Mouse (Mus musculus) embryonic facial prominence, embryonic 11.5 days (tissue): ENCODE measurements around the gene Cyth2. TPM values are rescaled to one million over a fixed set of nuclear protein-coding genes. Genes with fewer than 3 reads are reported as not detected.
A peak's percentile ranks its signal among the peaks of the same experiment; 100 is the strongest.

Experiments used
- ATAC-seq: fragments of 200-750 bp; cut with Nextera tagmentation; replicated peaks from 2 replicates; pipeline ENCODE4 v1.8.0; 2017; ENCODE audit warnings: low read depth; ENCODE audit not compliant: insufficient number of reproducible peaks, low FRiP score, low TSS enrichment
- DNase-seq: peaks from one replicate; pipeline ENCODE4 v3.0.0-alpha.2; 2015; ENCODE audit warnings: low spot score
- H3K27ac ChIP-seq: fragments of 300-500 bp; sonication (generic); replicated peaks from 2 replicates; pipeline ENCODE4 v1.5.1; 2014; ENCODE audit warnings: mild to moderate bottlenecking, low read depth, low read length, control low read depth
- H3K27me3 ChIP-seq: fragments of 300-500 bp; sonication (generic); 2 replicates; pipeline ENCODE4 v1.6.1; 2014; ENCODE audit warnings: mild to moderate bottlenecking, low read length, moderate library complexity, mixed read lengths; ENCODE audit not compliant: control insufficient read depth, insufficient read depth
- H3K36me3 ChIP-seq: fragments of 300-500 bp; sonication (generic); replicated peaks from 2 replicates; pipeline ENCODE4 v1.6.1; 2014; ENCODE audit warnings: low read depth, mild to moderate bottlenecking, low read length, moderate library complexity, mixed read lengths; ENCODE audit not compliant: control insufficient read depth, insufficient read depth
- H3K4me1 ChIP-seq: fragments of 300-500 bp; sonication (generic); 2 replicates; pipeline ENCODE4 v1.6.1; 2014; ENCODE audit warnings: low read length, mixed read lengths; ENCODE audit not compliant: control insufficient read depth, insufficient read depth
- H3K4me2 ChIP-seq: fragments of 300-500 bp; sonication (generic); 2 replicates; pipeline ENCODE4 v1.6.1; 2014; ENCODE audit warnings: low read depth, mild to moderate bottlenecking, control low read depth, low read length, moderate library complexity
- H3K4me3 ChIP-seq: fragments of 300-500 bp; sonication (generic); 2 replicates; pipeline ENCODE4 v1.5.1; 2014; ENCODE audit warnings: low read depth, low read length, control low read depth
- H3K9ac ChIP-seq: fragments of 300-500 bp; sonication (generic); replicated peaks from 2 replicates; pipeline ENCODE4 v1.6.1; 2014; ENCODE audit warnings: mild to moderate bottlenecking, control low read depth, low read length
- H3K9me3 ChIP-seq: fragments of 300-500 bp; sonication (generic); replicated peaks from 2 replicates; pipeline ENCODE4 v1.6.1; 2016; ENCODE audit warnings: mild to moderate bottlenecking, low read length, inconsistent platforms, mixed read lengths; ENCODE audit not compliant: control insufficient read depth
- WGBS: fragments of 180-500 bp; shearing (Covaris S2); extraction: QIAGEN DNeasy Blood & Tissue Kit; methylation state at CpG from one replicate; pipeline ENCODE4 v1.1.7; 2014; 5-methylcytosine and 5-hydroxymethylcytosine counted together
- polyA plus RNA-seq: library from polyadenylated mRNA; unstranded; fragments of >200 nt; fragmentation: Nextera tagmentation; extraction: Ambion mirVana; gene quantifications from 2 replicates; pipeline ENCODE4 v1.2.1, GENCODE M21; 2014

Cyth2 gene
- polyA plus RNA-seq, 1 experiment from 2014 or later: 170 TPM

DNA sequence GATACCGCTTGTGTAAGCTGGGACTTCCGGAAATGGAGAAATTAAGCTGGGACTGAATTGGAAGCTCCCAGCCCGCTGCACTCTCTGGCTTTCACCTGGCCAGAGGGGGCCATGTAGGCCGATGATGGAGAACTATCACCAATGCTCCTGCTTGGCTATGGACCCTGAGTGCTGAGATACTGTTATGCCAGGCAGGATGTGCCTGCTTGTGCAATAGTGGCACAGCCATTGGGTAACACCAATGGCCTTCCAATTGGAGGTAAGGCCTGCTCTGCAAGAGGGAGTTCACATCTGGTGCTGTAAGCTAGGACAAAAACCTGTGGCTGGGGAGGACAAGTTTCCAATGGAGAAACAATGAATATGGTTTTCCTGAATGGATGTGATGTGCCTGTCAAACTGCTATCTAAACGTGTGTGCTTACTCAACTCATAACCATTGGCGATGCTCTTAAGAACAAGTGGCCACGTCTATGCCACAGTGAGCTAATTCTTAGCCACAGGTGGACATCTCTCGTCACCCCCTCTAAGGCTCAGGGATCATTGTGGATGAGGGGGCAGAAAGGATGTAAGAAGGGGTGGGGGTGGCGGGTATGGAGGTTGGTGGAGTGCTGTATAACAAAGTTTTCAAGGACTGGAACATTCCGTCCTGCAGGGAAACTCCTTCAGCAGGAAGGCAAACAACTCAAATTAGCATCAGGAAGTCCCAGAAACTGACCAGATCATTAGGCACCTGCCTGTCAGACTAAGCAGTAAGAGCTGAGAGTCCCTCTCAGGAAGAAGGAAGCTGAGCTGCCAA, 28.8 kb upstream of the Cyth2 start:
- ATAC-seq: no peak
- Histone ChIP-seq H3K4me1 (no peaks in the 10 kb centered on the region), H3K36me3 (no peaks in the 10 kb centered on the region)

DNA sequence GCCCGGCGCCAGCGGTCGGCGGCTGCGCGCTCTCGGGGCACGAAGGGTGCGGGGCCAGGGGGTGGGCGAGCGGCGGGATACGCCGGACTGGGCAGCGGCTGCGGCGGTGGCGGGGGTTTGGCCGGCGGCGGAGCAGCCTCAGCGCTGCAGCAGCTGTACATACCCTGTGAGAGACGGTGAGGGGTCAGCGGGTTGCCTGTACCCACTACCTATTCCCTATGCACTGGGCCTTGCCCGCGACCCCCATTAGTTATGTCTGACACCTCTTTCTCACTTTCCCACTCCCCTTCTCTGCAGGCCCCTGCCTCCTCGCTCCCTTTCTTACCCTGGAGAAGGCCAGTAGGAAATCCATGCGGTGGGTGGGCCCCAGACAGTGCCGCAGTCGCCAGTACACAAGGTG, 19.5 kb upstream of the Cyth2 start:
- Histone ChIP-seq H3K4me2 (peak overlapping the region; percentile 50), H3K9ac (no peak overlapping the region; the same call in 1 of the 2 replicates), H3K4me1 (peaks cover 5% of the 10 kb centered on the region; the same call in 1 of the 2 replicates), H3K4me3 (peak overlapping the region; percentile 33), H3K9me3 (no peaks in the 10 kb centered on the region), H3K27me3 (peaks cover 41% of the 10 kb centered on the region), H3K27ac (no peak overlapping the region), H3K36me3 (no peaks in the 10 kb centered on the region)
- DNase-seq (no peak), ATAC-seq (0 out of 2 replicates have a peak, but pooled peaks have one; percentile 6)
- WGBS: 2% methylated on average over 22 of the region's 31 CpGs

More for the DNA sequence above, 28.8 kb upstream of the Cyth2 start:
- no peak overlapping the region for H3K4me3 ChIP-seq
- DNase-seq: no peak
- no peak overlapping the region for H3K4me2 ChIP-seq
- no peaks in the 10 kb centered on the region for H3K9me3 ChIP-seq
- WGBS: 87% methylated on average over 10 of the region's 10 CpGs
- H3K27me3 ChIP-seq: no peaks in the 10 kb centered on the region
- H3K9ac ChIP-seq: no peak overlapping the region
- no peak overlapping the region for H3K27ac ChIP-seq

DNA sequence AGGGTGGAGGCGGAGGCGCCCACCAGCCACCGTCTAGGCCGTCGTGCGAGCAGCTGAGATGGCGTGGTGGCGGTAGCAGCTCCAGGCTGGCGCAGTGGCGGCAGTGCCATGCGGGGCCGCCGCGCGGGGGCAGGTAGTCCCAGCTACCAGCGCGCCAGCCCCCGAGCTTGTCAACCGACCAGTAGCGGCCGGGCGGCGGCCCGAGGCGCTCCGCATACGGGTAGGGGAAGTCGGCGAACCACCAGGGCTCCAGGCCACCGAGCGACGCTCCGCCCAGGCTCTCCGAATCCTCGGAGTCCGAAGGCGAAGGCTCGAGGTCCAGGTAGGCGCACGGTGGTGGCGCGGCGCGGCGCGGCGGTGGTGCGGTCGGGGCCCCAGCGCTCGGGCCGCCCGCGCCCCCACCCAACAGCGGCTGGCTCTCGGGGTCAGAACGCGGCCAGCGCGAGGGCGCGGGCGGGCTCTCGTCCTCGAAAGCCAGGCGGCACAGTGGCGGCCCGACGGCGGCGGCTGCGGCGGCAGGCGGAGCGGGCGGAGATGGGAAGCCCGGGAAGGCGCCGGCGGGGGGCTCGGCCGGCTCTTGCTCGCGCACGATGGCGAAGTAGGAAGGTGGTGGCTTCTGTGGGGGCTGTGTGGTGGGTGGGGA, 18.9 kb upstream of the Cyth2 start:
- Histone ChIP-seq H3K9ac (peak overlapping the region; percentile 18; the same call in 1 of the 2 replicates), H3K36me3 (no peaks in the 10 kb centered on the region), H3K27ac (no peak overlapping the region), H3K4me3 (peak overlapping the region; percentile 33), H3K4me1 (peaks cover 5% of the 10 kb centered on the region; the same call in 1 of the 2 replicates), H3K27me3 (peaks cover 41% of the 10 kb centered on the region), H3K4me2 (peak overlapping the region; percentile 50), H3K9me3 (no peaks in the 10 kb centered on the region)
- 2% methylated on average over 49 of the region's 86 CpGs for WGBS
- DNase-seq: peak; percentile 27
- no peak for ATAC-seq

DNA sequence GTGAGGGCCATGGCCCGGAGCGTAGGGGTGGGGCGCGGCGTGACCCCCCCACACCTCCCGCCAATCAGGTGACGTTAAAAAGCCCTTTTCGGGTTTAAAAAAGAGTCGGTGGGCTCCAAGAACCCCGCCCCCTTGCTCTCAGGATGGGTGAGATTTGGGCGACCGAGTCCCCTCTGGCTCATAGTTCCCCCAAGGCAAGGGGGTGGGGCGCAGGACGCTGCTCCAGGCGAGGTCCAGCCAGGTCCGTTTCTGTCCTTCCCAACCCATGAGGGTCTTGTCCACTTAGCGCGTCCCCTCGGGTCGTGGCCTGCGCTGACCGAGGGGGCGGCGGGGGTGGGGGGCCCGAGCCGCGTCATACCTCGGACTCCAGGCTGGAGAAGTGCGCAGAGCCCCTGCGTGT, 18.0 kb upstream of the Cyth2 start:
- Histone ChIP-seq H3K27me3 (peaks cover 41% of the 10 kb centered on the region), H3K4me1 (peaks cover 5% of the 10 kb centered on the region; the same call in 1 of the 2 replicates), H3K27ac (no peak overlapping the region), H3K4me3 (peak overlapping the region; percentile 33), H3K36me3 (peaks cover 5% of the 10 kb centered on the region; the same call in 1 of the 2 replicates), H3K9me3 (no peaks in the 10 kb centered on the region), H3K9ac (no peak overlapping the region), H3K4me2 (peak overlapping the region; percentile 50)
- ATAC-seq: no peak
- WGBS: 8% methylated on average over 30 of the region's 30 CpGs
- no peak for DNase-seq

DNA sequence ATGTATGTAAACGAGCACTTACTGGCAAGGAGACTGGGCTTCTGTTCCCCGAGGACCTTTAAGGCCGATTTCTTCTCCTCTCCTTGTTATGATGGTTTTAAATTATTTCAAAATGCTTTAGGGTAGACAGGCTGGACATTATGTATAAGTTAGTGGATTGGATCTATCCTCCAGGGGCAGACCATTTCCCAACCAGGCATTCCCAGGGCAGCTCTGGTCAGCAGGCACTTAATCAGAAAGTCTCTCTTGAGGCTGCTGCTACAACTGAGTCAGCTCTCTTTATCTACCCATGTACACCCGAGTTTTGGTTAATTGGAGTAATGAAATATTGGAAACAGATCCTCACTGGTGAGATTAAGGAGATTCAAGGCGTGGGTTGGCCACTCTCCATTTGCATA, 16.7 kb upstream of the Cyth2 start:
- ATAC-seq: no peak
- peaks cover 41% of the 10 kb centered on the region for H3K27me3 ChIP-seq
- no peak overlapping the region for H3K27ac ChIP-seq

DNA sequence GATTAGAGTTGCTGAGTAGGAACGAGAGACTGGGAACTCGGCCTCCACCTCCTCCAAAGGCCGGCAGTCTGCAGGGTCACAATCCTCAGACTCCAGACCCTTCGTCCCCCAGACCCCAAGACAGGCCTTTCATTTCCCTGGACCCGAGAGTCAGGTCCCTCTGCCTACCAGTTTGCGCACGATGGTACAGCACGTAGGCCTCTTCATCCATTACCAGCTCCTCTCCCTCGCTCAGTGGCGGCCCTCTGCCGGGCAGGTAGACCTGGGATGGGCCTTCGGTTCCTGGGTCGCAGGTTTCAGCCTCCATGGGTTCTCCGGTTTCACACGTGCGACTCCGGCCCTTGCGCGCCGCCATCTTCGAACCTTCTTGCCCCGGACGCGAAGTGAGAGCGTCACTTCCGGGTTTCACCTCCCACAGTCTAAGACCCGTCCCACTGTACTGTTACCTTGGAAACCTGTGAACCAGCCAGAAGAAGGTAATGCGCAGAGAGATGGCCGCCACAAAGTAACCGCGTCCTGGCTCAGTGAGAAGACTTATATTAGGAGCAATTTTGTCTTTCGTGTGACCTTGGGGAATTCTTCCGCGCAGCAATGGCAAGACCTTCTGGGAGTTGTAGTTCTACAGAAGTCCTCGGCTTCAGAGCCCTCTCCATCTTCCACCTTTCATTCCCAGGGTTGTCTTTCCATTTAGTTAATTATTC, 16.2 kb upstream of the Cyth2 start, which contains the start of gene Grwd1:
Gene Grwd1 (minus strand): TSS at position 518 of the 701 bp plus-strand sequence.
- Histone ChIP-seq H3K4me1 (peaks cover 5% of the 10 kb centered on the region; the same call in 1 of the 2 replicates), H3K27me3 (peaks cover 41% of the 10 kb centered on the region), H3K9me3 (no peaks in the 10 kb centered on the region), H3K9ac (peak within 1 kb of the TSS; percentile 79), H3K4me2 (peak within 1 kb of the TSS; percentile 61), H3K27ac (no peak within 1 kb of the TSS; the same call in 1 of the 2 replicates), H3K4me3 (peak within 1 kb of the TSS; percentile 93), H3K36me3 (peaks cover 14% of the 10 kb centered on the region)
- DNase-seq: peak; percentile 94
- WGBS: under 1% methylated on average over 35 of the region's 35 CpGs
- peak; percentile 87 for ATAC-seq

More for the DNA sequence above, 16.7 kb upstream of the Cyth2 start:
- peak overlapping the region; percentile 61 for H3K4me2 ChIP-seq
- no peak overlapping the region; the same call in 1 of the 2 replicates for H3K9ac ChIP-seq
- no peak for DNase-seq
- no peaks in the 10 kb centered on the region for H3K9me3 ChIP-seq
- peak overlapping the region; percentile 93 for H3K4me3 ChIP-seq
- H3K4me1 ChIP-seq: peaks cover 5% of the 10 kb centered on the region; the same call in 1 of the 2 replicates
- 18% methylated on average over 5 of the region's 5 CpGs for WGBS
- H3K36me3 ChIP-seq: peaks cover 9% of the 10 kb centered on the region

DNA sequence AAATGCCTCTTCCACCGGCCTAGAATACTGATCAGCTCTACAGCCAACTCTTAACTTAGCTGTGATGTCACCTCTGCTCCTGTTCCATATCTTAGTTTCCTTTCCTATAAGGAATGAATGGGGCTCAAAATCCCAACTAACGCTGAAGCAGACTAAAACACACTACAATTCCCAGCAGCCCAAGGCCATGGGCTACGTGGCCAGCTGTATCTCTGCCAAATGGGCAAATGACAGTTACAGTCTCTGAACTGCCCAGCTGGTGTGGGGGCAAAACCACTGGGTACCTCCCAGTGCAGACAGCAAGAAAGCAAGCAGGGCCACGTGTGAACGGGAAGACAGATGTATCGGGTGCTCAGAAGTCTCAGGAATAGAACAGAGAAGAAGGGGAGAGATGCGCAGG, 12.2 kb upstream of the Cyth2 start:
- Histone ChIP-seq H3K36me3 (peaks cover 20% of the 10 kb centered on the region), H3K4me1 (no peaks in the 10 kb centered on the region), H3K9ac (no peak overlapping the region), H3K4me3 (no peak overlapping the region), H3K27ac (no peak overlapping the region), H3K9me3 (no peaks in the 10 kb centered on the region), H3K4me2 (no peak overlapping the region), H3K27me3 (peaks cover 5% of the 10 kb centered on the region)
- WGBS: 91% methylated on average over 7 of the region's 7 CpGs
- ATAC-seq (no peak), DNase-seq (no peak)
